Mouse (Mus musculus) spleen, adult 2 months (tissue): Measurements from ENCODE around the gene Mid2.

ENCODE experiments used
- CTCF ChIP-seq: fragments of 200-500 bp; IDR thresholded peaks from 2 replicates; pipeline ENCODE4 v1.5.1; 2011; ENCODE audit warnings: mild to moderate bottlenecking, inconsistent platforms; ENCODE audit not compliant: insufficient read depth, insufficient read length, insufficient replicate concordance; ENCODE audit errors: extremely low read depth
- POLR2A ChIP-seq: fragments of 200-500 bp; IDR thresholded peaks from 2 replicates; pipeline ENCODE4 v1.6.1; 2011; ENCODE audit warnings: low read depth, low read length, inconsistent platforms

DNA sequence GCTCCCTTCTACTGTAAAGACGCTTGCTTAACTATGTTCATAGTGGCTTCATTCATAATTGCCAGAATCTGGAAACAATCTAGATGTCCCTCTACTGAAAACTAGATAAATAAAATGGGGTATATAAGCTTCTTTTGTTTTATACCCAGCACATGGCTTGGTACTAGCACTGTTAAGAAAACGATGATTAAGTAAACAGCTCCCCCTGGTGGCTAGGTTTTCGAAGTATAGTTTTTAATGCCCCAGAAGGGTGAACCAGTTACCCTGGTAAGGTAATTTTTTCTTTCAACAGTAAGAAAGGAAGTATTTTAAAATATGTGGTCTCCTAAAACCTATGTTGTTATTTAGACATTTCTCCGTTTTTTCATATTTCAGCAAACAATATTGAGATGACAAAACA is 58.0 kb downstream of the Mid2 start:
- TF ChIP-seq CTCF: no peak
- no peak for TF ChIP-seq POLR2A
